11 mouse cellular contexts compared by ENCODE assay signal in the genomic region with DNA sequence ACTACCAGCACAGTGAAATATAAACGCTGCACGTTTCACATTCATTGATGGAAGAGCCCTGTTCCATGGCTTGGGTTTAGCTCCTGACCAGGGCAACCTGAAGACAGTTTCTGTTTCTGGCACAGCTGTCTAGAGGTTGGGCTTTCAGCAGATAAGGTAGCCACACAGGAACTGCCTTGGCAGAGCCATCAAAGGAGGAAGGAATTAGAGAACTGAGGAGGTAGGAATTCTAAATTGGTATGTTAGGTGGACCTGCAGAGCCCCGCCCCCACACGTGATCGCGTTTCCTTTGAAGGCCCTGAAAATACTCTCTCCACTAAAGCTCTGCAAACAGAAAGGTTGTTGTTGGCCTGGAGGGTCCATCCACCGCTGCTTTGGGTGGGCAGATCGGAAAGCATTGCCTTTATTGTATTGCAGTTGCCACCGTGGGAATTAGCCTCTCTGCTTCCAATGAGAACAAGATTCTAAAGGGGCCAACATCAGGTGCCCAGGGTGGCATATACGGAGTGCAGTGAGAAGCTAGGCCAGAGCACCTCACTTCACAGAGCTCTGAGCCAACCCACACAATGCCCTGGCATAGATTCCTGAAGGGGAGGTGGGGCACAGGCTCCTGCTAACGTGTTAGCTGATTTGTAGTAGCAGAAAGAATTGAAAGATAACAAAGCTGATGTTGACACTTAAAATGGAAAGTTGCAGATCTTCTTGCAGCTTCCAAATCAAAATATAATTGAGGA. TPM values are rescaled to one million over a fixed set of nuclear protein-coding genes. Genes with fewer than 3 reads are reported as not detected.
DNase-seq lines count a peak whose midpoint lies in the region; ATAC-seq and TF ChIP-seq lines count a peak whose summit lies in the region.
"Had no signal": no experiment of that assay in that cellular context is flagged by ENCODE, and none has a peak within 500 bp of the region (broad histone marks: within the 10 kb centered on the region; RNA-seq: fewer than 3 reads in every experiment).

No protein-coding gene starts in this region.

- no peak for TF ChIP-seq CTCF in lung, postnatal 0 days (IDR thresholded peaks at IDR 0.05)

- H3K27ac ChIP-seq in kidney, embryonic 15.5 days = peak overlapping the region; percentile 94
- no peak overlapping the region for H3K27ac ChIP-seq in lung, postnatal 0 days (ENCODE audit: low read length)

- no peaks in the 10 kb centered on the region for H3K9me3 ChIP-seq in kidney, embryonic 15.5 days (replicated peaks)
- no peaks in the 10 kb centered on the region for H3K9me3 ChIP-seq in lung, postnatal 0 days (ENCODE audit: low read length)
- H3K9me3 ChIP-seq: G1E had no signal

- no peak for ATAC-seq in kidney, embryonic 15.5 days (replicated peaks; ENCODE audit: low FRiP score)
- peak; percentile 65 for ATAC-seq in lung, postnatal 0 days
- ATAC-seq in monocyte, adult 5-6 weeks (replicated peaks; ENCODE audit: insufficient number of reproducible peaks, low FRiP score, low TSS enrichment, poor library complexity, severe bottlenecking) = no peak
- ATAC-seq: midbrain, embryonic 16.5 days had no signal

- no peak overlapping the region for H3K4me3 ChIP-seq in kidney, embryonic 15.5 days (replicated peaks)
- no peak overlapping the region for H3K4me3 ChIP-seq in lung, postnatal 0 days (ENCODE audit: low read depth, low read length)

- no peaks in the 10 kb centered on the region for H3K27me3 ChIP-seq in kidney, embryonic 15.5 days
- no peaks in the 10 kb centered on the region for H3K27me3 ChIP-seq in lung, postnatal 0 days (replicated peaks; ENCODE audit: insufficient read depth, low read length)

- H3K4me2 ChIP-seq in kidney, embryonic 15.5 days = no peak overlapping the region
- H3K4me2 ChIP-seq in lung, postnatal 0 days (replicated peaks; ENCODE audit: low read depth, low read length) = no peak overlapping the region; the same call in 1 of the 2 replicates

- WGBS in kidney, embryonic 15.5 days = 60% methylated on average over 11 of the region's 11 CpGs
- WGBS in lung, postnatal 0 days = 41% methylated on average over 11 of the region's 11 CpGs

- TF ChIP-seq EP300 in lung, postnatal 0 days (IDR thresholded peaks at IDR 0.05) = no peak

- H3K36me3 ChIP-seq in kidney, embryonic 15.5 days = no peaks in the 10 kb centered on the region
- H3K36me3 ChIP-seq in lung, postnatal 0 days (ENCODE audit: insufficient read depth, low read length) = no peaks in the 10 kb centered on the region
- H3K36me3 ChIP-seq: G1E had no signal

- peak; percentile 30 for DNase-seq in ovary, postnatal 36 days (ENCODE audit: low spot score)
- no peak for DNase-seq in ovary, postnatal 14 days (ENCODE audit: low spot score)
- DNase-seq in lung, postnatal 0 days (ENCODE audit: low spot score) = peak; percentile 62
- DNase-seq in urinary bladder, postnatal 25 days (ENCODE audit: low spot score) = no peak
- no peak for DNase-seq in layer of hippocampus, adult 8-10 months (ENCODE audit: low spot score in 2 of 2)
- DNase-seq: embryo, embryonic 11 days; retina, postnatal 1 day had no signal

- no peak overlapping the region for H3K9ac ChIP-seq in kidney, embryonic 15.5 days
- H3K9ac ChIP-seq in lung, postnatal 0 days (replicated peaks; ENCODE audit: low read depth) = no peak overlapping the region

- H3K4me1 ChIP-seq in kidney, embryonic 15.5 days = peaks cover 40% of the 10 kb centered on the region
- peaks cover 8% of the 10 kb centered on the region; the same call in 1 of the 2 replicates for H3K4me1 ChIP-seq in lung, postnatal 0 days (ENCODE audit: insufficient read depth, low read depth, low read length)

RNA-seq across cellular contexts. Expression of gene Cdkl1, which starts 14.3 kb away (rescaled TPM):
- 21.4 and 24.7 TPM in 2 replicates for polyA plus RNA-seq in kidney, embryonic 15.5 days (2015; fragmentation: Nextera tagmentation; extraction: Ambion mirVana)
- 2.7 and 3.1 TPM in 2 replicates for polyA plus RNA-seq in lung, postnatal 0 days (2015; fragmentation: Nextera tagmentation; extraction: Ambion mirVana)
- 0.49 to 1.2 TPM (median 1.2 TPM) in 3 replicates for total RNA-seq in monocyte, adult 5-6 weeks (2017)
- total RNA-seq in layer of hippocampus, adult 8-10 months (2022) = 10 to 100 TPM; 20.1 to 27.1 (median 24.5) TPM
- total RNA-seq: G1E had no signal
- polyA plus RNA-seq: G1E had no signal

RNA-seq across cellular contexts. Expression of gene Atp5s, which starts 52.0 kb away (rescaled TPM):
- 30.7 and 31.0 TPM in 2 replicates for polyA plus RNA-seq in kidney, embryonic 15.5 days (2015; fragmentation: Nextera tagmentation; extraction: Ambion mirVana)
- 18.5 and 21.4 TPM in 2 replicates for polyA plus RNA-seq in lung, postnatal 0 days (2015; fragmentation: Nextera tagmentation; extraction: Ambion mirVana)
- total RNA-seq in monocyte, adult 5-6 weeks (2017) = 1.1 to 11.9 TPM (median 5.0 TPM) in 3 replicates
- 10 to 100 TPM; 26.9 to 35.8 (median 30.0) TPM for total RNA-seq in layer of hippocampus, adult 8-10 months (2022)

RNA-seq across cellular contexts. Expression of gene L2hgdh, which starts 52.1 kb away (rescaled TPM):
- polyA plus RNA-seq in kidney, embryonic 15.5 days (2015; fragmentation: Nextera tagmentation; extraction: Ambion mirVana) = 22.3 TPM in 2 replicates
- polyA plus RNA-seq in lung, postnatal 0 days (2015; fragmentation: Nextera tagmentation; extraction: Ambion mirVana) = 3.7 and 4.5 TPM in 2 replicates
- total RNA-seq in monocyte, adult 5-6 weeks (2017) = 0.38 to 1.8 TPM in 2 of 3 replicates, not detected in the other
- 10 to 100 TPM; 15.5 to 24.9 (median 18.6) TPM for total RNA-seq in layer of hippocampus, adult 8-10 months (2022)

Comparison
In these comparisons a context has a peak if more than half of its experiments do, and no peak if none do; other contexts are left out.
1. DNase-seq: peak in ovary, postnatal 36 days (single experiment) and lung, postnatal 0 days (single experiment); none in ovary, postnatal 14 days (single experiment), urinary bladder, postnatal 25 days (single experiment) and layer of hippocampus, adult 8-10 months (0 of 2).